Mouse (Mus musculus) myocyte (in vitro differentiated cells): ENCODE measurements around the gene Timm17a. TPM values are rescaled to one million over a fixed set of nuclear protein-coding genes. Genes with fewer than 3 reads are reported as not detected.

Experiments
- H3K27me3 ChIP-seq: one replicate; pipeline ENCODE4 v1.6.1; 2011; ENCODE audit not compliant: control insufficient read depth, insufficient read depth, insufficient read length
- H3K36me3 ChIP-seq: one replicate; pipeline ENCODE4 v1.6.1; 2011; ENCODE audit not compliant: control insufficient read depth, insufficient read depth
- H3K4me2 ChIP-seq: one replicate; pipeline ENCODE4 v1.6.1; 2011; ENCODE audit warnings: low read depth, control low read depth
- H3K4me3 ChIP-seq: one replicate; pipeline ENCODE4 v1.5.1; 2011; ENCODE audit warnings: mild to moderate bottlenecking, control low read depth, moderate library complexity
- H3K79me2 ChIP-seq: one replicate; pipeline ENCODE4 v1.6.1; 2011; ENCODE audit not compliant: control insufficient read depth, insufficient read depth
- H3ac ChIP-seq: one replicate; pipeline ENCODE4 v1.6.1; 2011; ENCODE audit not compliant: control insufficient read depth, insufficient read length
- CEBPB ChIP-seq: IDR thresholded peaks from 2 replicates; pipeline ENCODE4 v1.6.1; 2011; ENCODE audit warnings: mild to moderate bottlenecking, moderate library complexity; ENCODE audit not compliant: poor library complexity, insufficient read depth, severe bottlenecking
- E2F4 ChIP-seq: IDR thresholded peaks from one replicate; pipeline ENCODE4 v1.6.1; 2011; ENCODE audit warnings: mild to moderate bottlenecking, control low read depth, moderate library complexity; ENCODE audit not compliant: insufficient read depth
- MAX ChIP-seq: IDR thresholded peaks from one replicate; pipeline ENCODE4 v1.6.1; 2011; ENCODE audit warnings: low read depth, mild to moderate bottlenecking, control low read depth
- MYOD1 ChIP-seq, 3 experiments: IDR thresholded peaks; one replicate each; pipeline ENCODE4 v1.6.1; 2011; ENCODE audit warnings: control low read depth in 2 of 3, low read depth in 2 of 3, mild to moderate bottlenecking in 2 of 3, moderate library complexity in 1 of 3; ENCODE audit not compliant: insufficient read length in 2 of 3, control insufficient read depth in 1 of 3
- MYOG ChIP-seq, 3 experiments: IDR thresholded peaks; one replicate each; pipeline ENCODE4 v1.6.1; 2011; ENCODE audit warnings: control low read depth in 2 of 3, low read depth in 2 of 3, mild to moderate bottlenecking in 2 of 3; ENCODE audit not compliant: insufficient read length in 2 of 3, control insufficient read depth in 1 of 3, insufficient read depth in 1 of 3
- POLR2A ChIP-seq: IDR thresholded peaks from one replicate; pipeline ENCODE4 v1.6.1; 2011; ENCODE audit warnings: low read depth, mild to moderate bottlenecking, control low read depth, moderate library complexity; ENCODE audit not compliant: insufficient read length
- POLR2AphosphoS2 ChIP-seq: IDR thresholded peaks from one replicate; pipeline ENCODE4 v1.6.1; 2011; ENCODE audit warnings: low read depth, control low read depth; ENCODE audit not compliant: insufficient read length
- REST ChIP-seq: IDR thresholded peaks from one replicate; pipeline ENCODE4 v1.6.1; 2011; ENCODE audit warnings: mild to moderate bottlenecking, control low read depth, moderate library complexity; ENCODE audit not compliant: insufficient read depth, insufficient read length
- SRF ChIP-seq: IDR thresholded peaks from one replicate; pipeline ENCODE4 v1.6.1; 2011; ENCODE audit warnings: low read depth; ENCODE audit not compliant: control insufficient read depth, insufficient read length
- TCF12 ChIP-seq: IDR thresholded peaks from one replicate; pipeline ENCODE4 v1.6.1; 2011; ENCODE audit warnings: mild to moderate bottlenecking, control low read depth; ENCODE audit not compliant: poor library complexity, insufficient read depth, severe bottlenecking
- TCF3 ChIP-seq: IDR thresholded peaks from one replicate; pipeline ENCODE4 v1.6.1; 2011; ENCODE audit warnings: low read depth, control low read depth; ENCODE audit not compliant: insufficient read length
- USF1 ChIP-seq: IDR thresholded peaks from one replicate; pipeline ENCODE4 v1.6.1; 2011; ENCODE audit warnings: low read depth, mild to moderate bottlenecking, control low read depth, moderate library complexity
- polyA plus RNA-seq: library from polyadenylated mRNA; unstranded; fragments of >200 nt; fragmentation: generic; extraction: Trizol; gene quantifications from one replicate; pipeline ENCODE4 v1.2.1, GENCODE M21; 2012; ENCODE audit warnings: missing spikeins

The Timm17a gene
- polyA plus RNA-seq, 1 experiment = 172 TPM

- H3K79me2 ChIP-seq = peaks cover 52% of the 10 kb centered on the region
- H3K4me3 ChIP-seq = peak overlapping the region; percentile 91
- no peaks in the 10 kb centered on the region for H3K36me3 ChIP-seq
- TF ChIP-seq SRF (no peak), POLR2AphosphoS2 (no peak), TCF3 (no peak), USF1 (no peak), REST (no peak), POLR2A (no peak), MYOG (IDR thresholded peaks at IDR 0.05; ENCODE audit: control insufficient read depth in 1 of 3, insufficient read depth in 1 of 3, insufficient read length in 2 of 3, low read depth in 2 of 3) (no peak)
- H3ac ChIP-seq = no peak overlapping the region
- no peaks in the 10 kb centered on the region for H3K27me3 ChIP-seq
- peak overlapping the region; percentile 96 for H3K4me2 ChIP-seq
Observed at GRCm38 (mm10) chr1:135312201-135312600, 1.4 kb downstream of the Timm17a start.

DNA sequence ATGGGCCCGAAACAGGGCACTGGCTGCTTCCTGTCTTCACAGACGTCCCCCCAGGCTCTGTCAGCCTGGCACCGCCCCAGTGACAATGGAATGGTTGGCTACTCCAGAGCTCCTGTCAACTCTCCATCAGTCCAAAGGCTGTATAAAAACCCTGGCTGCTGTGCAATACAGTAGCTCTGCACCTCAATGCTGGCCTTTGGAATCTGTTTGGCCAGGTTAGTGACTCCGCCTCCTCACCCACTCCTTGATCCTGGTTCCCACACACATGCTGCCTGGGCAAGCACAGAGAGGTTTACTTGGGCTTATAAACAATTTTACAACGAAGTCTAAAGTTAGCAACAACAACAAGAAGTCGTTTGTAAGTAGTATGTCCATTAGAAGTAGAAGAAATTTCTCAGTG, 2.2 kb downstream of the Timm17a start:
- no peak for TF ChIP-seq MYOG (IDR thresholded peaks at IDR 0.05; ENCODE audit: control insufficient read depth in 1 of 3, insufficient read depth in 1 of 3, insufficient read length in 2 of 3, low read depth in 2 of 3)
- no peak for TF ChIP-seq TCF12
- no peak for TF ChIP-seq SRF
- TF ChIP-seq MYOD1 (IDR thresholded peaks at IDR 0.05; ENCODE audit: control insufficient read depth in 1 of 3, insufficient read length in 2 of 3, low read depth in 2 of 3) = no peak
- no peak for TF ChIP-seq REST
- no peak for TF ChIP-seq POLR2AphosphoS2
- TF ChIP-seq USF1 = no peak
- TF ChIP-seq TCF3 = no peak
- TF ChIP-seq CEBPB = no peak
- TF ChIP-seq E2F4 = no peak
- TF ChIP-seq POLR2A = no peak
- H3K4me3 ChIP-seq = peak overlapping the region; percentile 91
- H3K36me3 ChIP-seq = no peaks in the 10 kb centered on the region
- no peak overlapping the region for H3ac ChIP-seq
- H3K4me2 ChIP-seq = peak overlapping the region; percentile 34
- no peaks in the 10 kb centered on the region for H3K27me3 ChIP-seq
- H3K79me2 ChIP-seq = peaks cover 52% of the 10 kb centered on the region

DNA sequence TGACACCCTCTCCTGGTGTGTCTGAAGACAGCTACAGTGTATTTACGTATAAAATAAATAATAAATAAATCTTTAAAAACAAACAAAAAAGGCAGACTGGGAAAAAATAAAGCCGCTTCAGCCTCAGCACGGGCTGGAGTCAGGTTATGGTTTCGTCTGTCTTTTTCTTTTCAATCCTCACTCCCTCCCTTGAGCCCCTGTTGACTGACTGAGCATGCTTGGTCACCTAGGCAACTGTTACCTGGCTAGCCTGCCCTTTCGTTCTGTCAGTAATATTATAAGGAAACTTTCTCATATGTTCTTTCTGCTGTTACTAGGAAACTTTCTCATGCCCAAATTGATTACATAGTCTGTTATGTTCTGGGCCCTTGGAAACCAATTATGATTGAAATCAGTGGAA, 22.7 kb downstream of the Timm17a start:
- Histone ChIP-seq H3K36me3 (peaks cover 5% of the 10 kb centered on the region), H3K79me2 (no peaks in the 10 kb centered on the region), H3K4me3 (no peak overlapping the region), H3ac (no peak overlapping the region), H3K4me2 (no peak overlapping the region), H3K27me3 (no peaks in the 10 kb centered on the region)
- TF ChIP-seq TCF12 = no peak
- TF ChIP-seq SRF = no peak
- TF ChIP-seq E2F4 = no peak
- no peak for TF ChIP-seq REST
- TF ChIP-seq CEBPB = no peak
- TF ChIP-seq POLR2A = no peak
- TF ChIP-seq USF1 = no peak
- no peak for TF ChIP-seq MYOG (IDR thresholded peaks at IDR 0.05; ENCODE audit: control insufficient read depth in 1 of 3, insufficient read depth in 1 of 3, insufficient read length in 2 of 3, low read depth in 2 of 3)
- TF ChIP-seq MAX = no peak
- no peak for TF ChIP-seq TCF3
- no peak for TF ChIP-seq MYOD1 (IDR thresholded peaks at IDR 0.05; ENCODE audit: control insufficient read depth in 1 of 3, insufficient read length in 2 of 3, low read depth in 2 of 3)
- TF ChIP-seq POLR2AphosphoS2 = no peak

DNA sequence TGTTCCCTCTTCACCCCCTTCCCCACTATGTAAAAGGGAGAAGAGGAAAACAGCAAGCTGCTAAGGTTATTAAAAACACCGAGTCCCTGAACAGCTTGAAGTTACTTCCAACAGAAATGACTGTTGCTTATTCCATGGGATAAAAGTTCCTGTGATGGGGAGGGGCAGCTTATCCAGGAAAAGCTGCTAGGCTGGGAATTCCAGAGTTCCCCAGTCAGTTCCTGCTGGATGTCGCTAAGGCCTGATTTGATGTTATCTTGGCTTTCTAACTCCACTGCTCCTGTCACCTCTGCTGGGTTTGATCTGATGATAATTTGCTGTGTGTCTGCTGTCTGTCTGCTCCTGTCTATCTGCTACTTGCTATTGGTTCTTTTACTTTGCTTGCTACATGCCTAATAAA, 27.3 kb downstream of the Timm17a start:
- H3K79me2 ChIP-seq = no peaks in the 10 kb centered on the region
- H3K4me2 ChIP-seq = no peak overlapping the region
- no peaks in the 10 kb centered on the region for H3K27me3 ChIP-seq
- H3K4me3 ChIP-seq = no peak overlapping the region
- no peaks in the 10 kb centered on the region for H3K36me3 ChIP-seq
- TF ChIP-seq SRF = no peak
- TF ChIP-seq TCF3 = no peak
- no peak for TF ChIP-seq MAX
- no peak for TF ChIP-seq TCF12
- TF ChIP-seq MYOD1 (IDR thresholded peaks at IDR 0.05; ENCODE audit: control insufficient read depth in 1 of 3, insufficient read length in 2 of 3, low read depth in 2 of 3) = no peak
- TF ChIP-seq POLR2A = no peak
- TF ChIP-seq MYOG (IDR thresholded peaks at IDR 0.05; ENCODE audit: control insufficient read depth in 1 of 3, insufficient read depth in 1 of 3, insufficient read length in 2 of 3, low read depth in 2 of 3) = no peak
- TF ChIP-seq CEBPB = no peak
- TF ChIP-seq REST = no peak
- no peak overlapping the region for H3ac ChIP-seq

DNA sequence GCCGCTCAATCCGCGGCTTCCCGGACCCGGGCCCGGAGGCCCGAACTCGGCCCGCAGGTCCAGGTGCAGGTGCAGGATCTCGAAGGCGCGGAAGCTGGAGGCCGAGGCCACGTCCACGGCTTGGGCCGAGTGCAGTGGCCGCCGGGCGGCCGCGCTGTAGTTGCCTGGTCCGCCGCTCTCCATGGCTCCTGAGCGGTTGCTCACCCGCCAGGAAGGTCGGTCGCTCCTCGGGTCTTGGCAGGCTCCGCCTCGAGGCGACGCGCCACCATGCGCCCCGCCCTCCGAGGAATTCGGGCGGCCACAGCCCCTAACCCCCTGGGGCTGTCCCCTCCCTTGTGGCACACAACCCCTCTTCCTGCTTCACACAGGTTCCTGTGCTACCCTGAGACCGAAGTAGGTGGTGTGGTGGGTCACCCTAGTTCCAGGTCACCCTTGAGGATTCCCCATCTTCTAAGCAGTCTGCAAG, 29.7 kb downstream of the Timm17a start, which contains the start of gene Rnpep:
TSS of gene Rnpep (minus strand) at position 259 of the 466 bp plus-strand sequence.
- Histone ChIP-seq H3K79me2 (no peaks in the 10 kb centered on the region), H3K36me3 (no peaks in the 10 kb centered on the region), H3K4me3 (peak within 1 kb of the TSS; percentile 28), H3K4me2 (peak within 1 kb of the TSS; percentile 77), H3ac (peak within 1 kb of the TSS; percentile 8), H3K27me3 (no peaks in the 10 kb centered on the region)
- TF ChIP-seq POLR2A = peak; percentile 79
- peak; percentile 83 for TF ChIP-seq POLR2AphosphoS2
- TF ChIP-seq TCF3 = no peak
